Mouse (Mus musculus) adrenal gland, postnatal 36 days (tissue): ENCODE results near the gene Ldb3. TPM values are rescaled to one million over a fixed set of nuclear protein-coding genes. Genes with fewer than 3 reads are reported as not detected.

ENCODE experiments used
- DNase-seq, 2 experiments: peaks; one replicate each; pipeline ENCODE4 v3.0.0; 2021; ENCODE audit warnings: mixed read lengths in 1 of 2
- total RNA-seq, 2 experiments: library from RNA; stranded (reverse); gene quantifications; 2 replicates each; pipeline ENCODE4 v1.2.3; 2021

The Ldb3 gene
- total RNA-seq, 2 experiments from 2014 or later, result 0.46 to 1.1 TPM

DNA sequence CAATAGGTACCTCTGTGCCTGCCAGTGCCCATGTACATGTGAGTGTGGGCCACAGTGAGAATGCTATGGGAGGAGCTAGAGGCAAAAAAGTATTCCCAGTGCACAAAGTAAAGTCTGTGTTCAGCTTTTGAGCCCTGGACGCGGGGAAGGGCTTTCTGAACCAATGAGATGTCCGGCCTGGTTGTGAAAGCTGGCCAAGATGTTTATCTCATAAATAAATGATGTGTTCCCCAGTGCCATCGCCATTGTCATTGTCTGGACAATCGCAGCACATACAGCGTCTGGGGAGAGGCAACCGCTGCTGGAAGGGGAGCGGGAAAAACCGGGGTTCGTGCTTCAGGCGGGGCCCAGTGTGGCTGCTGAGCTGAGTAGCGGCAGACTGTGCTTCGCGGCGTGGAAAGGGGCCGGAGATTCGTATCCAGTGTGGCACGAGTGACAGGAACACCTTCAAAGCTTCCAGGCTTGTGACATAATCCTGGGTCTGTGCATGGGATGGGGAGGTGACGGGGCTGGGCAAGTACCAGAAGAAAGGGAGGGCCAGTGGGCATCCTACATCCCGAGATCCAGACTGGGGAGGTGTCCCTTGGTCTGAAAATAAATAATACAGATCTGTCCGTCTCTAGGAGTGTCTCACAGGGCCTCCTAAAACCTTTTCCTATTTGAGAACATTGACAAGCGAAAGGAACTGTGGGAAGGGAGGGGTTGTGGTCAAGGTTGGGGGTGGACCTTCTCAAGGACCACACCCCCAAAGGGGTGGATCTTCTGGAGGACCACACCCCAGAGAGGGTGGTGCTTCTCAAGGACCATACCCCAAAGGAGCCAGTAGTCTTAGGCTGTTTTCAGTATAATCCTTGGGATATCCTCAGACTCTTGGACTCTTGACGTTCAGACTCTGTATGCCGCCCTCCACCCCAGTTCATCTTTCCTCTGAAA lies 2.5 kb upstream of the Ldb3 start:
- no peak for DNase-seq

DNA sequence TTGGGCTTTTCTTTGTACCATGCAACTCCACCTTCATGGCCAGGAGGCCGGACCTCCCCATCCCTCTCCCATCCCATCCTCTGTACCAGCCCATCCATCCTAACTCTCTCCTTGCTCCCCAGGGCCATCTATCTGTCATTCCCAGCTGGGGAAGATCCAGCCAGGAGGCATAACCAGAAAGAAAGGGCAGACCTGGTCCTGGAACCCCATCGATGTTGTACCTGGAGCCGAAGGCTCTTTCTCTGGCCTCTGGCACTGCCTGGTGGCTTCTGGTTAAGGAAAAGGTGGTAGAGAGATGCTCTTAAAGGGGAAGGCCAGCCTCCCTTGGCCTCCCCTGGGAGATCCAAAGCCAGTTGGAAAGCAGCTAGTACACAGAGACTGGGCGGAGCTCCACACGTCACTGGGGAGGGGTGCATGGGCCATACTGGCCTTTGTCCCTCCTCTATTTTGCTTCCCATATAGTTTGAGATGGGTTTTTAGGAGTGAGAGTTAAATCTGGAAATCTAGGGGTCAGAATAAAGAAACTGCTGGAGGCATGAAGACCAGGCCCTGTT lies 1.6 kb upstream of the Ldb3 start:
- no peak for DNase-seq

- no peak for DNase-seq
Observed at GRCm38 (mm10) chr14:34589185-34589713, 767 bp upstream of the Ldb3 start.

DNA sequence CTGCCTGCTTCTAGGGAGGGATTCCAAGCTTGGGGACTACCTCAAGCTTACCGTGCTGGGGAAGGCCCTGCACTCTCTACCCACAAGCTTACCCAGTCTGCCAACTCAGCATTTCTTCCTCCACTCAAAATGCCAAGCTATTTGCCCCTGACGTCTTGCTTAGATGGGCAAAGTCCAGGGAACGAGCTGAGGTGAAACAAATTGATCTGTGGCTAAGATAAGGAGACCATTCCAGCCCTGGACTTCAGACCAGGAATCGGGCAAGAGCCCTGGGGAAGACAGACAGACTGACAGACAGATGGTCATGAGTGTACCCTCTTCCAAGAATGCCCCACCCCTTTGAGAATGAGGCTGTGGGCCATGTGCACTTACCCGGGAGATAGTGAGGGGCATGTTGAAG lies 477 bp downstream of the Ldb3 start:
- no peak for DNase-seq

DNA sequence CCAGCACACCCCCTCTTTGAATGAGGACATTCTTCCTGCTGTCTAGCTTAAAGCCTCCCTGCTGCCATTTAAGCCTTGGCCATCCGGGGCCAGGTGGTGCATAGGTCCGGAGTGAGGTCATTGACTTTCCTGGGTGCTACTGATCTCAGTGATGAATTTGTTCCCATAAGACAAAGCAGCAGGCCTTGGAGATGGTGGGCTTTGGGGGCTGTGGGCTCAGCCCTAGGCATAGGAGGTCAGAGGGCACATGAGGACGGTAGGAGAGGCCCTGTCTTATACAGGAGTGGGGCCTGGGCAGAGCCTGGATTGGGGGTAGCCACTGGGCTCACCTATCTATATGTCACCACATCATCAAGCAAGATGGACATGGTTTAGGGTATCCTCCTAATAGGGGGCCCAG lies 1.6 kb downstream of the Ldb3 start:
- DNase-seq, result no peak

- DNase-seq, result peak; percentile 52 to 56
Observed at GRCm38 (mm10) chr14:34585358-34586105, 3.0 kb downstream of the Ldb3 start.

GRCm38 (mm10) chr14:34582740-34583427 lies 5.6 kb downstream of the Ldb3 start:
- DNase-seq, result no peak

DNA sequence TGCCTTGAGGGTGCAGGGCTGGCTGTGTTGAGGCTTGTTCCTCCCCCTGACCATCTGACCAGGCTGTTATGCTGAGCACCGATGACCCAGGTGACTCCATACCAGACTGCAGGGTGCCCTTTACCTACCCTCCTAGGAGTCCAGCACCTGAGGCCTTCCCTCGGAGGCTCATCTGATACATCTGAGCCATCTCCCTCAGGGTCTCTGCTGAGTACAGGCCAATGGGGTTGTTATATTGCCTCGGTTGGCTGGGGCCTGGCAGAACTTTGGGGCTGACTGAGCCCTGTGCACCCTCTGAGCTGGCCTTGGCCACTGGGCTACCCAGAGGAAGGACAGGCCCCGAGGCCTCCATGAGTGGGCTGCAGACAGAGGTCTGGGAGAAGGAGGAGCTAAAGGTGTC lies 11.6 kb downstream of the Ldb3 start:
- no peak for DNase-seq

GRCm38 (mm10) chr14:34574068-34574467 lies 14.4 kb downstream of the Ldb3 start:
- peak in 1 of 2 experiments; percentile 43 for DNase-seq

- DNase-seq, result no peak
Observed at GRCm38 (mm10) chr14:34573348-34573913, 15.1 kb downstream of the Ldb3 start.

GRCm38 (mm10) chr14:34571610-34572387 lies 16.7 kb downstream of the Ldb3 start:
- no peak for DNase-seq

DNA sequence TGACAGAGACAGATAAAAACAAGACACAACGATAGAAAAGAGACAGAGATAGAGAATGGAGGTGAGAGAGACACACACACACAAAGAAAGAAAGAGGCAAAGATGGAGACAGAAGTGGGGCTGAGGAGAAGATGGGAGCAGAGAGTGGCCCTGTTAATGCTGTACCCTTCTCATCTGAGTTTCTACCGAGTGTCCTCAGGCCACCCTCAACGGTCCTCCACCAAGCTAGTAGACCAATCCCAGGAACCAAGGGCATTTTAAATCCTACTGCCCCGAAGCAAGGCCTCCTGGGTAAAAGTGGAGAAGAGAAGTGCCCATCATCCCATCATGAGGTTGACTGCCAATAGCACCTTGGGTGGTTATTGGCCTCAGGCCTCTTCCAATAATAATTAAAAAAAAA lies 17.6 kb downstream of the Ldb3 start:
- no peak for DNase-seq

- DNase-seq, result peak; percentile 85 to 88
Observed at GRCm38 (mm10) chr14:34570294-34570693, 18.2 kb downstream of the Ldb3 start.

- no peak for DNase-seq
Observed at GRCm38 (mm10) chr14:34569534-34570194, 18.8 kb downstream of the Ldb3 start.

- no peak for DNase-seq
Observed at GRCm38 (mm10) chr14:34568626-34569025, 19.9 kb downstream of the Ldb3 start.

GRCm38 (mm10) chr14:34567697-34568096 lies 20.8 kb downstream of the Ldb3 start:
- DNase-seq, result no peak

DNA sequence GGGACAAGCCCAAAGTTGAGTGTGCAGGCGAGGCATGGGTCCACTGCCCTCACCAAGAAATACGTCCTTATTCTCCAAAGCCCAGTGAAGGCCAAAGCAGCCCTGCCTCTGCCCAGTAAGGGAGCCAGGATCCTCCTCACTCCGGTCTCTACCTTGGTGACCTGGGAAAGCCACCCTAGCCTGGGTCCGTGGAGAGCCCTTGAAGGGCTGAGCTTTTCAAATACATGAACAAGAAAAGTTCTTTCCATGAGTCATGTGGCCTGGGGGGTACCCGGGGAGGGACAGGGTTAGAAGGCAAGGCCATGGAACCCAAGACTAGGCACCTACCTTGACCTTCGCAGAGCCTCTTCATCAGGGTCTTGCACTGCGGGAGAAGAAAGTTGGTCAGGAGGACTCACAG lies 22.0 kb downstream of the Ldb3 start:
- no peak for DNase-seq

DNA sequence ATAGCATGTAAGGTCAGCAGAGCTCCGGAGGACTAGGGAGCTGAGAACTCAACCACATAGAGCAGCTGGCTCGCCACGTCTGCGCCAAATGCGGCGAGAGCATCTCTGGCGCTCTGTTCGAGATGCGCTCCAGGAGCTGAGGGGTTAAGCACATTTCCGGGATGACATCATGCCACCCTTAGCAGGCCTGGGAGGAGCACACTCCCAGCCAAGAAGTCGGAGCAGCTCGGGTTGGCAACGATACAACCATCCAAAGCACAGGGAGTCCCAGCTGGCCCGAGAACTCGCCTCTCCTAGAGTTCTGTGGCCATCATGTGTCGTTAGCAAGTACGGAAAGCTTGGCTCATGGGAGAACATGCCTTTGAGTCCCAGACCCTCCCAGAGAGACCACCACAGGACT lies 22.8 kb downstream of the Ldb3 start:
- DNase-seq, result peak in 1 of 2 experiments; percentile 33

DNA sequence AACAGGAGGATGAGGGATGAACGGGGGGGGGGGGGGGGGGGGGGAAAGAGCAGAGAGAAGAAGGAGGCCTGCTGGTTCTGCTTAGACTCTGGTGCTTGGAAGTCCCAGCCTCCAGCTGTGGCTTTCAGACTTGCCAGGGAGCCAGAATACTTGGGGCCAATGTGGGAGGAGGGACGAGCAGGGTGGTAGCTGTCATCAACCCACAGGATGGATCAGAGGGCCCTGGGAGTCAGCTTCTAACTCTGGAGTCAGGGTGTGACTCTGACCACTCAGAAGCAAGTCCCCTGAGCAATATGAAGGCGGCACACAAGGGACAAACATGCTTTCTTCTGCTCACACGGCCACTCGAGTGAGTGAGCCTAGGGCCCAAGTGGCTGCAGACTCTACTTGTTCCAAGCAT lies 23.8 kb downstream of the Ldb3 start:
- no peak for DNase-seq

- DNase-seq, result no peak
Observed at GRCm38 (mm10) chr14:34562393-34562792, 26.1 kb downstream of the Ldb3 start.
